20 mouse cellular contexts compared by ENCODE assay signal in genomic region chr2:159057506-159057905, GRCm38 (mm10).
DNase-seq lines count a peak whose midpoint lies in the region; ATAC-seq and TF ChIP-seq lines count a peak whose summit lies in the region.
"Had no signal": no experiment of that assay in that cellular context is flagged by ENCODE, and none has a peak within 500 bp of the region (broad histone marks: within the 10 kb centered on the region; RNA-seq: fewer than 3 reads in every experiment).

No protein-coding gene starts in this region.

- 0 out of 2 replicates have a peak, but pooled peaks cover 3% of the 10 kb centered on the region for H3K27me3 ChIP-seq in midbrain, embryonic 15.5 days (replicated peaks)
- H3K27me3 ChIP-seq: lung, embryonic 15.5 days; midbrain, embryonic 12.5 days had no signal

- DNase-seq in gastrocnemius, postnatal 25 days: peak; percentile 21
- DNase-seq in gastrocnemius, postnatal 10 days: no peak
- peak; percentile 4 for DNase-seq in lung, postnatal 10 days
- no peak for DNase-seq in lung, adult 2 months
- peak; percentile 84 to 89 for DNase-seq in adrenal gland, postnatal 36 days
- peak; percentile 71 for DNase-seq in testis, postnatal 10 days (ENCODE audit: low spot score)
- no peak for DNase-seq in frontal cortex, postnatal 14 days (ENCODE audit: low spot score in 2 of 2)
- DNase-seq: cerebellum, adult 11 months; kidney, adult 8-10 months; liver; retina, postnatal 1 day; thymus, postnatal 4 days had no signal

- H3K4me2 ChIP-seq in midbrain, embryonic 15.5 days: no peak overlapping the region
- H3K4me2 ChIP-seq: embryonic facial prominence, embryonic 13.5 days; hindbrain, embryonic 13.5 days; lung, embryonic 15.5 days; midbrain, embryonic 12.5 days had no signal

- H3K9ac ChIP-seq in midbrain, embryonic 15.5 days: no peak overlapping the region
- H3K9ac ChIP-seq: embryonic facial prominence, embryonic 13.5 days; hindbrain, embryonic 13.5 days; lung, embryonic 15.5 days; midbrain, embryonic 12.5 days had no signal

- no peak for ATAC-seq in midbrain, embryonic 15.5 days (replicated peaks)

- H3K9me3 ChIP-seq in midbrain, embryonic 15.5 days: no peaks in the 10 kb centered on the region
- H3K9me3 ChIP-seq: embryonic facial prominence, embryonic 13.5 days; forebrain, embryonic 10.5 days; hindbrain, embryonic 13.5 days; lung, embryonic 15.5 days; midbrain, embryonic 12.5 days had no signal

- no peaks in the 10 kb centered on the region; the same call in 1 of the 2 replicates for H3K4me1 ChIP-seq in lung, adult 2 months (ENCODE audit: control insufficient read depth, insufficient read depth, low read length)
- peaks cover 5% of the 10 kb centered on the region; the same call in 1 of the 2 replicates for H3K4me1 ChIP-seq in midbrain, embryonic 15.5 days
- H3K4me1 ChIP-seq: forebrain, embryonic 10.5 days had no signal

- no peak for TF ChIP-seq POLR2A in lung, adult 2 months (IDR thresholded peaks at IDR 0.05; ENCODE audit: borderline replicate concordance, extremely low read depth, low read depth, low read length)

- WGBS in lung, adult 2 months: 67% methylated on average over 5 of the region's 5 CpGs
- 71% methylated on average over 5 of the region's 5 CpGs for WGBS in midbrain, embryonic 15.5 days

- H3K4me3 ChIP-seq in lung, adult 2 months (replicated peaks; ENCODE audit: extremely low read depth, low read depth, low read length): no peak overlapping the region
- no peak overlapping the region for H3K4me3 ChIP-seq in midbrain, embryonic 15.5 days
- H3K4me3 ChIP-seq: embryonic facial prominence, embryonic 13.5 days; forebrain, embryonic 10.5 days; hindbrain, embryonic 13.5 days; layer of hippocampus, adult 2 months; lung, embryonic 15.5 days; midbrain, embryonic 12.5 days had no signal

- H3K36me3 ChIP-seq in midbrain, embryonic 15.5 days (replicated peaks): no peaks in the 10 kb centered on the region
- H3K36me3 ChIP-seq: embryonic facial prominence, embryonic 13.5 days; forebrain, embryonic 10.5 days; hindbrain, embryonic 13.5 days; lung, embryonic 15.5 days; midbrain, embryonic 12.5 days had no signal

- H3K27ac ChIP-seq in midbrain, embryonic 15.5 days: no peak overlapping the region
- H3K27ac ChIP-seq: embryonic facial prominence, embryonic 13.5 days; forebrain, embryonic 10.5 days; hindbrain, embryonic 13.5 days; layer of hippocampus, adult 2 months; lung, embryonic 15.5 days; midbrain, embryonic 12.5 days; stomach, postnatal 0 days had no signal

- TF ChIP-seq CTCF in lung, adult 2 months (IDR thresholded peaks at IDR 0.05; ENCODE audit: insufficient read depth, low read length): no peak

Comparison
In these comparisons a context has a peak if more than half of its experiments do, and no peak if none do; other contexts are left out.
1. DNase-seq: peak in gastrocnemius, postnatal 25 days (single experiment), lung, postnatal 10 days (single experiment), adrenal gland, postnatal 36 days (2 of 2) and testis, postnatal 10 days (single experiment); none in gastrocnemius, postnatal 10 days (single experiment), lung, adult 2 months (single experiment) and frontal cortex, postnatal 14 days (0 of 2).